Mouse (Mus musculus) neural tube, embryonic 12.5 days (tissue): ENCODE measurements at regions not wholly inside any gene's neighbourhood (a gene's known extent, or its start where the extent isn't known, plus 50 kb on each side); places are given as distances from the start of the nearest gene placed in this dataset.

Experiments used
- ATAC-seq: fragments of 200-750 bp; cut with Nextera tagmentation; 2 replicates; pipeline ENCODE4 v1.8.0; 2017; ENCODE audit warnings: low read depth, mild to moderate bottlenecking, moderate TSS enrichment, moderate library complexity; ENCODE audit not compliant: low FRiP score
- H3K27ac ChIP-seq: fragments of 300-500 bp; sonication (generic); 2 replicates; pipeline ENCODE4 v1.5.1; 2016
- H3K27me3 ChIP-seq: fragments of 300-500 bp; sonication (generic); replicated peaks from 2 replicates; pipeline ENCODE4 v1.6.1; 2016; ENCODE audit warnings: mild to moderate bottlenecking
- H3K36me3 ChIP-seq: fragments of 300-500 bp; sonication (generic); 2 replicates; pipeline ENCODE4 v1.6.1; 2016; ENCODE audit warnings: mild to moderate bottlenecking
- H3K4me1 ChIP-seq: fragments of 300-500 bp; sonication (generic); 2 replicates; pipeline ENCODE4 v1.6.1; 2016
- H3K4me2 ChIP-seq: fragments of 300-500 bp; sonication (generic); replicated peaks from 2 replicates; pipeline ENCODE4 v1.6.1; 2016; ENCODE audit warnings: mild to moderate bottlenecking
- H3K4me3 ChIP-seq: fragments of 300-500 bp; sonication (generic); 2 replicates; pipeline ENCODE4 v1.5.1; 2016
- H3K9ac ChIP-seq: fragments of 300-500 bp; sonication (generic); 2 replicates; pipeline ENCODE4 v1.6.1; 2016; ENCODE audit warnings: mild to moderate bottlenecking
- H3K9me3 ChIP-seq: fragments of 300-500 bp; sonication (generic); 2 replicates; pipeline ENCODE4 v1.6.1; 2016; ENCODE audit warnings: mild to moderate bottlenecking
- WGBS: fragments of 180-500 bp; shearing (Covaris S2); methylation state at CpG from one replicate; pipeline ENCODE4 v1.1.7; 2016; 5-methylcytosine and 5-hydroxymethylcytosine counted together

DNA sequence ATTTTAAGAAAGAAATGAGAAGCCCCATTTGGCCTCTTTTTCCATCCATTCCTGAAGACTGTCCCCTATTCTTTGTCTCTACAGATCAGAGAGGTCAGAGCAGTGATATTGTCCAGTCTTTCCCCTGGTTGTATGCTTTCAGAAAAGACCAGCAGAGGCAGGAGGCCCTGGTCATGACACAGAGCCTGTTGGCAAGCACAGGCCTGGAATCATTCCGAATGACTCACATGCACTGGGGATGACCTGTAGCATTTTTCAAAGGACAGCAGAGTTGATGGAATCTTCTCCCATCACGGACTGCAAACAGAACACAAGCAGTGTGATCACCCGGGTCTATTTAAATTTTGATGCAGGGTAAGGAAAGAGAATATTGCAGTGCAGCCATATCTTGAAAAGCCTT is 50.2 kb upstream of the Nxt1 start:
- Histone ChIP-seq H3K4me3 (no peak overlapping the region), H3K4me1 (no peaks in the 10 kb centered on the region), H3K9ac (no peak overlapping the region), H3K27me3 (no peaks in the 10 kb centered on the region), H3K27ac (no peak overlapping the region), H3K36me3 (no peaks in the 10 kb centered on the region), H3K9me3 (no peaks in the 10 kb centered on the region), H3K4me2 (no peak overlapping the region)
- ATAC-seq: no peak
- WGBS: 79% methylated on average over 3 of the region's 3 CpGs

- no peaks in the 10 kb centered on the region for H3K36me3 ChIP-seq
- H3K4me1 ChIP-seq: no peaks in the 10 kb centered on the region
- H3K27ac ChIP-seq: no peak overlapping the region
- no peaks in the 10 kb centered on the region for H3K27me3 ChIP-seq
- H3K4me3 ChIP-seq: no peak overlapping the region
- H3K9me3 ChIP-seq: no peaks in the 10 kb centered on the region
- WGBS: 89% methylated on average over 1 of the region's 1 CpGs
- no peak for ATAC-seq
- H3K9ac ChIP-seq: no peak overlapping the region
- H3K4me2 ChIP-seq: no peak overlapping the region
These were observed 60.5 kb upstream of the Nxt1 start for GRCm38 (mm10) chr2:148611911-148612310.

GRCm38 (mm10) chr2:148605425-148605930 is 66.9 kb upstream of the Nxt1 start:
- Histone ChIP-seq H3K36me3 (no peaks in the 10 kb centered on the region), H3K9me3 (no peaks in the 10 kb centered on the region), H3K4me3 (no peak overlapping the region), H3K27me3 (no peaks in the 10 kb centered on the region), H3K9ac (no peak overlapping the region), H3K4me1 (no peaks in the 10 kb centered on the region), H3K27ac (no peak overlapping the region), H3K4me2 (no peak overlapping the region)
- WGBS: 49% methylated on average over 2 of the region's 2 CpGs
- no peak for ATAC-seq

DNA sequence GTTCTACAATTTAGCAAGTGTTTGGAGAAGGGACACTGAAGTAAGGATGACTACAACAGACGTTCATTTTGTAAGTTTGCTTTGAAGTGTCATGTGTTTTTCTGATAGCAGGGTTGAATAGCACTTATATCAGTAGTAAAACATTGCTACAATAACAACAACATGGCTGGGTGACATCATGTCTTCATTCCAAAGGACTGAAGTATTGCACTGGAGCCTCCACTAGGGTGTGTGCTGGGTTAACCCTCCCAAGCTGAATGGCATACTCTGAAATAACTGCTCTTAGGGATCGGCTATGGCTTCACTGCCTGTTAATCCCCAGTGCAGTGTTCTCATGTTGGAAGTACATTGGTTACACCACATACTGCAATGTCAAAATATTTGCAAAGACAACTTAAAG is 68.5 kb upstream of the Nxt1 start:
- H3K4me1 ChIP-seq: no peaks in the 10 kb centered on the region
- H3K4me3 ChIP-seq: no peak overlapping the region
- no peak overlapping the region for H3K27ac ChIP-seq
- no peak overlapping the region for H3K9ac ChIP-seq
- no peaks in the 10 kb centered on the region for H3K9me3 ChIP-seq
- H3K4me2 ChIP-seq: no peak overlapping the region
- WGBS: 79% methylated on average over 2 of the region's 2 CpGs
- H3K27me3 ChIP-seq: no peaks in the 10 kb centered on the region
- no peaks in the 10 kb centered on the region for H3K36me3 ChIP-seq
- no peak for ATAC-seq

GRCm38 (mm10) chr2:148603315-148603714 is 69.1 kb upstream of the Nxt1 start:
- WGBS: 65% methylated on average over 2 of the region's 2 CpGs
- Histone ChIP-seq H3K4me1 (no peaks in the 10 kb centered on the region), H3K36me3 (no peaks in the 10 kb centered on the region), H3K27ac (no peak overlapping the region), H3K4me2 (no peak overlapping the region), H3K9ac (no peak overlapping the region), H3K9me3 (no peaks in the 10 kb centered on the region), H3K4me3 (no peak overlapping the region), H3K27me3 (no peaks in the 10 kb centered on the region)
- ATAC-seq: no peak

DNA sequence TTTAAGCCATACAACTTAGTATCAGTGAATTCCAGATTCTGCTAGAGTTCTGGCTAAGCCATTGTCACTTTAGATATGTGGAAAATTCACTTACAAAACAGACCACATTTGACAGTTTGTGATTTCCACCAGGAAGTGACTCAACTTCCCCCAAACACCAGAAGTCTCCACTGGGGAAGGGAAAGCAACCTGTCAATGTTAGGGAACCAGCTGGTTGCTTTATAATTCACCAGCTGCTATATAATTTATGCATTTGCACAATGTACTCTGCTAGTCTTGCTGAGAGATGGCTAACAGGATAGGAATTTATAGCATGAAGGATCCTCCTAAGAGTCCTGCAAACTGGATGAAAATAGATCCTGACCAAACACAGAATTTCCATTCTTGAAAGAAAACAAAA is 72.9 kb upstream of the Nxt1 start:
- H3K9ac ChIP-seq: no peak overlapping the region
- ATAC-seq: no peak
- H3K4me1 ChIP-seq: no peaks in the 10 kb centered on the region
- H3K9me3 ChIP-seq: no peaks in the 10 kb centered on the region
- H3K36me3 ChIP-seq: no peaks in the 10 kb centered on the region
- H3K4me2 ChIP-seq: no peak overlapping the region
- no peak overlapping the region for H3K4me3 ChIP-seq
- H3K27me3 ChIP-seq: no peaks in the 10 kb centered on the region
- no peak overlapping the region for H3K27ac ChIP-seq

- no peak overlapping the region for H3K9ac ChIP-seq
- H3K27ac ChIP-seq: no peak overlapping the region
- H3K4me1 ChIP-seq: no peaks in the 10 kb centered on the region
- no peaks in the 10 kb centered on the region for H3K27me3 ChIP-seq
- H3K36me3 ChIP-seq: no peaks in the 10 kb centered on the region
- H3K9me3 ChIP-seq: no peaks in the 10 kb centered on the region
- no peak overlapping the region for H3K4me2 ChIP-seq
- ATAC-seq: no peak
- 91% methylated on average over 2 of the region's 2 CpGs for whole genome bisulfite sequencing
- H3K4me3 ChIP-seq: no peak overlapping the region
These were observed 75.4 kb upstream of the Nxt1 start for GRCm38 (mm10) chr2:148596966-148597365.

DNA sequence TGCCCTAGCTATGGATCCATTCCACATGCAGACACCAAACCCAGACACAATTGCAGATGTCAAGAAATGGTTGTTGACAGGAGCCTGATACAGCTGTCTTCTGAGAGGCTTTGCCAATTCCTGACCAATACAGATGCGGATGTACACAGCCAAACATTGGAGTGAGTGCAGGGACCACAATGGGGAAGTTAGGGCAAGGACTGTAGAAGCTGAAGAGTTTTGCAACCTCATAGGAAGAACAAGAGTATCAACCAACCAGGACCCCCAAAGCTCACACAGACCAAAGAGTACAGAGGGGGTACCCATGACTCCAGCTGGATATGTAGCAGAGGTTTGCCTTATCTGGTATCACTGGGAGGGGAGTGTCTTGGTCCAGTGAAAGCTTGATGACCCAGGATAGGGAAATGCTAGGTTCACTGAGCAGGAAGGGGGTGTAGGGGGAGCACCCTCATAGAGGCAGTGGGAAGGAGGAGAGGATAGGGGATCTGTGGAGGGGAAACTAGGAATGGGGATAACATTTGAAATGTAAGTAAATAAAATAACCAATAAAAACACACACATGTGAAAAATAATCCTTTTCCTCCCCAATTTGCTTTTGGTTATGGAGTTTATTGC is 86.6 kb upstream of the Nxt1 start:
- Histone ChIP-seq H3K27ac (no peak overlapping the region), H3K36me3 (no peaks in the 10 kb centered on the region), H3K9me3 (no peaks in the 10 kb centered on the region), H3K4me3 (no peak overlapping the region), H3K4me2 (no peak overlapping the region), H3K4me1 (no peaks in the 10 kb centered on the region), H3K27me3 (no peaks in the 10 kb centered on the region), H3K9ac (no peak overlapping the region)
- WGBS: 95% methylated on average over 1 of the region's 1 CpGs
- no peak for ATAC-seq

DNA sequence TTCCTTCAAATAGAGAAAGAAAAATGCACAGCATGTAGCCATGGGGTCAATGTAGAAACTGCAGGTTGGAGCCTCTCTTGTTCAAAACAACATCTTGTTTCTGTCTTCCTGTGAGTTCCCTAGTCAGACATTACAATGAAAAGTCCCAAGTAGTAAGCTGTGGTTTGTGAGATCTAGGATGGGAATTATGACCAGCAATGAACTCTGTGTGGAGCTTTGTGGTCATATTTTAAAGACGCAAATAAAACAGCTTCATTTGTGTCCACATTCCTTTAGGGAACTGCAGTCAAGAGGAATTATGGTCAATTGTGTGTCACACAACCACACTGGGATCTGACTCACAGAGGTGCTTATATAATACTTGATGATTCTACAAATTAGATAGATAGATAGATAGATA is 90.2 kb upstream of the Nxt1 start:
- H3K9me3 ChIP-seq: no peaks in the 10 kb centered on the region
- no peak overlapping the region for H3K4me3 ChIP-seq
- H3K27ac ChIP-seq: no peak overlapping the region
- no peak overlapping the region for H3K4me2 ChIP-seq
- 96% methylated on average over 1 of the region's 1 CpGs for WGBS
- no peaks in the 10 kb centered on the region for H3K36me3 ChIP-seq
- H3K4me1 ChIP-seq: no peaks in the 10 kb centered on the region
- no peaks in the 10 kb centered on the region for H3K27me3 ChIP-seq
- no peak overlapping the region for H3K9ac ChIP-seq
- no peak for ATAC-seq

DNA sequence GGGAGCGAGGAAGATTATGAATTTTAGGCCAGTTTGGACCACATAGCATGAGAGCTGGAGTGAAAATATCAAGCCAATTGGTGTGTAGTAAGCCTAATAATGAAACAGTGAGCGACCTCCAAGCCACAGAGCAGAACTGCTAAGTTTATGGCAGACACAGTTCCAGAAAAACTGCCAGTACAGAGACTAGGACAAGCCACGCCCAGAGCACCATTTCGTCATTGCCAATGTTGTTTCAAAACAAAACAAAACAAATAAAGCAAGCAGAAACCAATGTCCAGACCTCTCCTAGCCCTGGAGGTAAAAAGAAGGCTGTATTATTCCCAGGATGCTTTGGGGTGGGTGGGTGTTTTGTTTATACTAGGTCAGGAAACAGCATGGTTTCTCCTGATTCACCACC is 90.7 kb upstream of the Nxt1 start:
- no peak overlapping the region for H3K4me3 ChIP-seq
- H3K9ac ChIP-seq: no peak overlapping the region
- H3K4me1 ChIP-seq: no peaks in the 10 kb centered on the region
- ATAC-seq: no peak
- no peak overlapping the region for H3K27ac ChIP-seq
- WGBS: 75% methylated on average over 4 of the region's 4 CpGs
- H3K9me3 ChIP-seq: no peaks in the 10 kb centered on the region
- no peak overlapping the region for H3K4me2 ChIP-seq
- H3K27me3 ChIP-seq: no peaks in the 10 kb centered on the region
- H3K36me3 ChIP-seq: no peaks in the 10 kb centered on the region

- WGBS: 42% methylated on average over 7 of the region's 7 CpGs
- peak; percentile 61; the same call in 1 of the 2 replicates for ATAC-seq
- Histone ChIP-seq H3K27me3 (no peaks in the 10 kb centered on the region), H3K4me1 (no peaks in the 10 kb centered on the region), H3K9ac (no peak overlapping the region), H3K27ac (no peak overlapping the region), H3K9me3 (no peaks in the 10 kb centered on the region), H3K4me3 (no peak overlapping the region), H3K4me2 (no peak overlapping the region), H3K36me3 (no peaks in the 10 kb centered on the region)
These were observed 92.0 kb upstream of the Nxt1 start for GRCm38 (mm10) chr2:148580286-148580966.

GRCm38 (mm10) chr2:148579564-148579963 is 92.8 kb upstream of the Nxt1 start:
- 53% methylated on average over 2 of the region's 2 CpGs for WGBS
- Histone ChIP-seq H3K9me3 (no peaks in the 10 kb centered on the region), H3K9ac (no peak overlapping the region), H3K4me1 (no peaks in the 10 kb centered on the region), H3K27ac (no peak overlapping the region), H3K36me3 (no peaks in the 10 kb centered on the region), H3K4me3 (no peak overlapping the region), H3K4me2 (no peak overlapping the region), H3K27me3 (no peaks in the 10 kb centered on the region)
- no peak for ATAC-seq

DNA sequence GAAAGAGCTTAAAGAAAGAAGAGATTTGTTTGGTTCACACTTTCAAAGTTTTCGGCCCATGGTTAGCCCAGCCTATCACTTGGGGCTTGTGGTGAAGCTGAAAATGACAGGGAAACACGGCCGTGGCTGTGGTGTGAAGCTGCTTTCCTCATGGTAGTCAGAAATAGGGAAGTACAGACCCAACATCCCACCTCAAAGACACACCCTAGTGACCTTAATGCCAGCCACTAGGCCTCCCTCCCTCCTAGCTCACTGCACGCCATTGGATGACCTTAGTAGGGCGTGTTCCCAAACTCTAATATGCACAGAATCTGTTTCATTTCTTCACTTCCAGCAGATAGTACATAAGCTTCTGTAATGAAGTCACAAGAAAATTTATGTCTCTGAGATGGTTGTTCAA is 93.4 kb upstream of the Nxt1 start:
- Histone ChIP-seq H3K4me3 (no peak overlapping the region), H3K27ac (no peak overlapping the region), H3K9me3 (no peaks in the 10 kb centered on the region), H3K4me1 (no peaks in the 10 kb centered on the region), H3K4me2 (no peak overlapping the region), H3K36me3 (no peaks in the 10 kb centered on the region), H3K27me3 (no peaks in the 10 kb centered on the region), H3K9ac (no peak overlapping the region)
- no peak for ATAC-seq
- 79% methylated on average over 5 of the region's 5 CpGs for WGBS
